Mouse (Mus musculus) mammary gland, adult 2 months (tissue): ENCODE measurements around the gene Krtap27-1. TPM values are rescaled to one million over a fixed set of nuclear protein-coding genes. Genes with fewer than 3 reads are reported as not detected.

Experiments used
- polyA plus RNA-seq: library from polyadenylated mRNA; depleted of rRNA; stranded (reverse); fragments of >200 nt; gene quantifications from 2 replicates; pipeline ENCODE4 v1.2.3, GENCODE M21; 2012; ENCODE audit warnings: low replicate concordance; rRNA removed

Gene Krtap27-1
- not detected in 2 replicates for polyA plus RNA-seq

DNA sequence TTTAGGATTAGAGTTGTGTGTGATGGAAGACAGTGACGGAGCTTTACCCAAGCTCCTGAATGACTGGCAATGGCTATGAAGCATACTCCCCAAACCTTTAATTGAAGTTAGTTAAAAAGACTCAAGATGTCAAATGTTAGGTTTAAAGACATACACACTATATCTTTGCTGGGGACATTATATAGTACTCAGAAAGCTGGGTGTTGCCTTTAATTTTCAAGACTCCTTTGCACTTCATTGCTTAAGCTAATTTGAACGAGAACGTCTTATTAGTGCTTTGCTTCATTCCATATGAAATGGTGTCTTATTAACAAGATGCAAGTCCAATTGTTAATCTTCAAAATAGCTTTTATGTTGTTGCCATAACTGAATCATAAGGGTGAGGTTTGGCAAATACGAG is at the start of gene Krtap27-1:
TSS of gene Krtap27-1 (minus strand) at position 101 of the 400 bp plus-strand sequence.

DNA sequence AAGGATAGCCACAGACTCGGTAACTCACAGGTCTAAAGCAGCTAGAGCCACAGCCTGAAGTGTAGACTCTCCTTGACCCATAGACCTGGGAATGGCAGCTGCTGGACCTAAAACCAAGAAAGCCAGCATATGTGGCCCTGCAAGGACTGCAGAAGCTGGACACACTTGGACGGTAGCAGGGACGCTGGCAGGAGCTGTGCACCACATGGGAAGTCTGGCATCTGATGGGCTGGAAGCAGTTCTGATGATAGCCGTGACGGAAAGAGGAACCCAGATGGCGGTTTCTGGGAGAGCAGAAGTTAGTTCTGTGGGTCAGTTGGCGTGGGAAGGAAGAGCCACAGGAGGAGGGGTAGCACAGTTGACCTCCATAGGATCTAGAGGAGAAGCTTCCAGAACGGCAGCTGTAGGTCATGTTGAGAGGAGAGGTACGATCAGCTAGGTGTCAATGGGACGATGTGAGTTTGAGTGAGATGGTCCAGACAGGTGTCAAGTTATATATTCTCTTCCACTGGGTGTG is 36.1 kb upstream of the Krtap27-1 start, which contains the start of gene 2310061N02Rik:
TSS of gene 2310061N02Rik (minus strand) at position 467 of the 517 bp plus-strand sequence.

DNA sequence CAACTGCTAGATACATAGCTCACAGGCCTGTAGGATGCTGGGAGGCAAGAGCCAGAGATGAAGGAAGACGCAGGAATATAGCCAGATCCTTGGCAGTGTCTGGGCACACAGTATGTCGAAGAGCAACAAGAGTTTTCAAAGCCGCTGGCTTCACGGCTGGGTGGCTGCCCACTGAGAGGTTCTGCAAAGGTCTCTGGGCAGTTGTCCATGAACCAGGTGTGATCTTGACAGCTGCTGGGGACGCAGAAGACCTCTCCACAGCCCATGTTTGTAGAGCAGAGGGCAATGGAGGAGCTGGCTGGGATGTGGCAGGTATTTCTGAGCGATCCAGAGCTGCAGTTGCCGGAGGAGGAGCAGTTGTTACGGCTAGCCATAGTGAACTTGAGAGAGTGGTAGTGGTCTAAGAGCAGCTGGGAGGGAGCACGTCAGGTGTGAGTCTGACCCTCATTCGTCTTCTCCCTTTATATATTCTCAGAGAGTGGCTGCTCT is 24.1 kb downstream of the Krtap27-1 start, which contains the start of gene Krtap26-1:
TSS of gene Krtap26-1 (minus strand) at position 439 of the 489 bp plus-strand sequence.

DNA sequence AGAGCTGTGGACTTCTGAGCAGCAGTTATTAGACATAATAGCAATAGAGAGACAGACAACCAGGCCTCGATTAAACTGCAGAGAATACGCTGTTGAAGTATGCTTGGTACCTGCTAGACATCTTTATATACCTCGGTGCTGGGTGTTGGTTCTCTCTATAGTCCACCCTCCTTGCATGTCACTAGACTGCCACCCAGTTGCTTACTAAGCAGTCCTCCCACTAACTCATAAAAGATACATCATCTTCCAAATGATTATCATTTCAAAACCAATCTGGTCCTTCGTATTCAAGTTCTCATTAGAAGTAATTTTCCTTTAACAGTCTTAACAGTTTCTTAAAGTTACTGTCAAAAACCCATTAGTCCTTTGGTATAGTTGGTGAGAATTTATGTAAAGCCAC is 43.9 kb downstream of the Krtap27-1 start, which contains the start of gene 2310079G19Rik:
TSS of gene 2310079G19Rik (minus strand) at position 101 of the 400 bp plus-strand sequence.

Other genes starting within 250 kb of the Krtap27-1 start
- gene Cldn17, start 164.7 kb downstream of the Krtap27-1 start, polyA plus RNA-seq: not detected in 2 replicates
- gene Cldn8, start 108.5 kb downstream of the Krtap27-1 start, polyA plus RNA-seq: 2.8 and 4.9 TPM in 2 replicates
- gene Krtap24-1, start 59.4 kb downstream of the Krtap27-1 start, polyA plus RNA-seq: not detected in 2 replicates
- gene 2310079G19Rik, start 44.0 kb downstream of the Krtap27-1 start, polyA plus RNA-seq: not detected in 2 replicates
- gene Krtap26-1, start 23.9 kb downstream of the Krtap27-1 start, polyA plus RNA-seq: not detected in 2 replicates
- not detected in 2 replicates for gene 2310061N02Rik, start 36.3 kb upstream of the Krtap27-1 start, polyA plus RNA-seq
- not detected in 2 replicates for gene Krtap13-1, start 57.2 kb upstream of the Krtap27-1 start, polyA plus RNA-seq
- not detected in 2 replicates for gene Krtap13, start 80.0 kb upstream of the Krtap27-1 start, polyA plus RNA-seq
- not detected in 2 replicates for gene 2310034C09Rik, start 87.2 kb upstream of the Krtap27-1 start, polyA plus RNA-seq
- not detected in 2 replicates for gene 2310057N15Rik, start 102.5 kb upstream of the Krtap27-1 start, polyA plus RNA-seq
- gene Gm5965, start 106.2 kb upstream of the Krtap27-1 start, polyA plus RNA-seq: not detected in 2 replicates
- not detected in 2 replicates for gene Gm20741, start 140.5 kb upstream of the Krtap27-1 start, polyA plus RNA-seq
- gene Krtap15, start 148.5 kb upstream of the Krtap27-1 start, polyA plus RNA-seq: not detected in 2 replicates
- gene Krtap14, start 154.5 kb upstream of the Krtap27-1 start, polyA plus RNA-seq: not detected in 2 replicates
- gene Krtap19-1, start 197.7 kb upstream of the Krtap27-1 start, polyA plus RNA-seq: not detected in 2 replicates
- gene Krtap19-2, start 202.6 kb upstream of the Krtap27-1 start, polyA plus RNA-seq: not detected in 2 replicates
- gene Krtap19-3, start 206.4 kb upstream of the Krtap27-1 start, polyA plus RNA-seq: not detected in 2 replicates
- gene Krtap19-4, start 213.4 kb upstream of the Krtap27-1 start, polyA plus RNA-seq: not detected in 2 replicates
- not detected in 2 replicates for gene Krtap19-5, start 224.8 kb upstream of the Krtap27-1 start, polyA plus RNA-seq